Mouse (Mus musculus) gastrocnemius, postnatal 36 days (tissue): Measurements from ENCODE around the gene Des. TPM values are rescaled to one million over a fixed set of nuclear protein-coding genes. Genes with fewer than 3 reads are reported as not detected.

Source experiments
- DNase-seq, 2 experiments: peaks; one replicate each; pipeline ENCODE4 v3.0.0; 2022
- intact Hi-C: fragments of 180-260 bp; cut with DNase I; formaldehyde crosslinking; loops from one replicate; pipeline ENCODE4 v1.15.1; 2025
- total RNA-seq, 2 experiments: library from RNA; stranded (reverse); gene quantifications; 2 replicates each; pipeline ENCODE4 v1.2.3; 2021

The Des gene
- total RNA-seq, 2 experiments from 2014 or later, result 1,843 to 1,948 TPM

GRCm38 (mm10) chr1:75344291-75345035, 15.7 kb upstream of the Des start:
- intact Hi-C loops, result loop anchor here (1.0 kb wide), 1 partner anchor 16 kb away; the partner anchor contains the start of gene Des
- peak; percentile 60 to 66 for DNase-seq

- DNase-seq, result peak in 1 of 2 experiments; percentile 55
- intact Hi-C loops, result no loop called here
These were observed 14.8 kb upstream of the Des start for GRCm38 (mm10) chr1:75345036-75345935.

GRCm38 (mm10) chr1:75347279-75347678, 12.8 kb upstream of the Des start:
- DNase-seq, result no peak

DNA sequence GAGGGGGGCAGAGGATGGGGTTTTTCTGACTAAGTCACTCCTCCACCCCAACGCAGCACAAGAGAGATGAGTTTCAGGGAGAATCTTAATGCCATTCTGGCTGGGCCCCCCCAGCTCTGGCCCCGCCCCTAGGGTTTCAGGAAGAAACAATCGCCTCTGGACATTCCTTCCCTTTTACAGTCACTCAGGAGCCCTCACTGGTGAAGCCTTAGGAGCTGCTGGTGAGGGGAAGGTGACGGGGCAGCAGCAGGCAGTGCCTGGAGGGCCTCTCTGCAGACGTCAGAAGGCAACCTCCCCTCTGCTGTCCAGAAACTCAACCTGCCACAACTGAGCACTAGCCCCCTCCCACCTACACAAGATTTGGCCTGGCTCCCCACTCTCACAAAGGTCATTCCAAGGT, 10.9 kb upstream of the Des start:
- intact Hi-C loops, result no loop called here
- DNase-seq, result no peak

More at GRCm38 (mm10) chr1:75347279-75347678, 12.8 kb upstream of the Des start:
- intact Hi-C loops, result no loop called here

GRCm38 (mm10) chr1:75357261-75357660, 2.9 kb upstream of the Des start:
- DNase-seq, result peak in 1 of 2 experiments; percentile 49
- intact Hi-C loops, result no loop called here

DNA sequence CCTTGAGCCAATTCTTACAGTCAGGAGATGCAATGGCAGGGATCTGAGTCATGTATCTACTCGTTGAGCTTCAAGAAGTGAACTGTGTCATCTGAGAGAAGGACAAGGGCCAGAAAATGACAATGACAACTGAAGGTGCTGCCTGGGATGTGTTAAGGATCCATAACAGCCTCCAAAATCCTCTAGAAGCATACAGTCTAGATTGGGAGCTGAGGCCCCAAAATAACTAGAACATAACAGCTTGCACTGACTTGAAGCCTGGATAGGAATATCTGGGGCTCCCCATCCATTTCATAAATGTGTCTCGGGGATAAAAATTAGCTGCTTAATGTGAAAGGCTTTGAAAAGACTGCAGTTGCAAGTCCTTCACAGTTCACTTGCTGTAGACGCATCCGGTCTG, 2.1 kb upstream of the Des start:
- DNase-seq, result no peak
- intact Hi-C loops, result no loop called here

- DNase-seq, result peak in 1 of 2 experiments; percentile 21
These were observed 783 bp upstream of the Des start for GRCm38 (mm10) chr1:75359346-75359745.

DNA sequence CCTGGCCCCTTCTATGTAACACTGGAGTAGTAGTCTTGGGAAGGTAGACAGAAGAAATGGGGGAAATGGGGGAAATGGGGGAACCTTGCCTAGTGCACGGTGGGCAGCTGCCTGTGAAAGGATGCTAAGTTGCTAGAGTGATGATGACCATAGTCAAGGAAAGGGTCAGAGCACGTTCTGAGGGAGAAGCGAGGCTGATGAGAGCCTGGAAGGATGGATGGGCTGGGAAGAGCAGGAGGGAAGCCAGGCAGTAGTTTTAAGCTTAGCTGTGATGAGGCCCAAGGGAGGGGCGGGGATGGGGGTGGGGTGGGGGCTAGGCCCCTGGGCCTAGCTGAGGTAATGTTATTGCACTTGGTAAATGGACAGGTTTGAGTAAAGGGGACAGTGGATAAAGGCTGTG, 994 bp downstream of the Des start:
- intact Hi-C loops, result no loop called here
- DNase-seq, result no peak

More at GRCm38 (mm10) chr1:75359346-75359745, 783 bp upstream of the Des start:
- intact Hi-C loops, result no loop called here

GRCm38 (mm10) chr1:75361750-75362149, 1.6 kb downstream of the Des start:
- DNase-seq, result no peak
- intact Hi-C loops, result no loop called here

DNA sequence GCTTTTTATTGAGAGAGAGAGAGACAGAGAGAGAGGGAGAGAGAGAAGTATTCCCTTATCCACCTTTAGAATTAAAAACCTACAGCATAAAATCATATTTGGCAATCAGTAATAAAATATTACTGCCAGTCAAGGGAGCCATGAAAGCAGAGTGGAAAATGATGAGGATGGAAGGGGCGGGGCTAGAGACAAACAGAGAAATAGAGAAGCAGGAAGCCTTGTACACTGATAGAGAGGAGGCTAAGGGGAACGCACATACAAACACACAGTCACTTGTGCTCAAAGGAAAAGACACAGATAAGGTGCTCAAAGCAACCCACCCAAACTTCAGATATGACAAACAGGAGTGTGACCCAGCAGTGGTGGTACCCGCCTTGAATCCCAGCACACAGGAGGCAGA, 3.7 kb downstream of the Des start:
- intact Hi-C loops, result no loop called here
- DNase-seq, result no peak

DNA sequence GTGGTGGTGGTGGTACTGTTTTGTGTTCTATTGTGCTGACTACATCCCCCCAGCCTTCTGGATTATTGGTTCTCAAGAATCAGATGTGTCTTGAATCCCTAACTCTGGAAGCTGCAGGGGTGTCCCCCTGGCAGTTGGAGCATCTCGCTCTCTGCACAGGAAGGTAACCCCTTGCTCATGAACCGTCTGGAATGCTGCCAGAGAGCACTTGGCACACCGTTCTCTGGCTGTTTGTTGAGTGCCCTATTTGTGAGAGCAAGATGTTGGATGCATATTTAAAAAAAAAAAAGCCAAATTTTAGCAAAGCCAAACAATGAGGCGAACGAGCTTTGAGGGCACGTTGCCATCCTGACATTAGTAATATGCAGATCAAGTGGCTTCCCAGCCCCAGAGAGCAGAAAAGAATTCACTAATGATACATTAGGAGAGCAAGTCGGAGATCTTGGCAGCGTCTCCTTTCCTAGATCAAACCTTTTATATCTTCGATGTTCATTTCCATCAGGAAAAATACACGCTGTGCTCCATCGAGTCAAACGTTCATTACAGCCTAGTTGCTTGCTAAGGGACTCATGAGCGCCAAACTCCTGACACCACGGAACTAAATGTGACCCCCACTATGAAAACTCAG, 5.5 kb downstream of the Des start:
- intact Hi-C loops, result loop anchor here (2.0 kb wide), 1 partner anchor 63 kb away; no protein-coding TSS in a partner anchor

DNA sequence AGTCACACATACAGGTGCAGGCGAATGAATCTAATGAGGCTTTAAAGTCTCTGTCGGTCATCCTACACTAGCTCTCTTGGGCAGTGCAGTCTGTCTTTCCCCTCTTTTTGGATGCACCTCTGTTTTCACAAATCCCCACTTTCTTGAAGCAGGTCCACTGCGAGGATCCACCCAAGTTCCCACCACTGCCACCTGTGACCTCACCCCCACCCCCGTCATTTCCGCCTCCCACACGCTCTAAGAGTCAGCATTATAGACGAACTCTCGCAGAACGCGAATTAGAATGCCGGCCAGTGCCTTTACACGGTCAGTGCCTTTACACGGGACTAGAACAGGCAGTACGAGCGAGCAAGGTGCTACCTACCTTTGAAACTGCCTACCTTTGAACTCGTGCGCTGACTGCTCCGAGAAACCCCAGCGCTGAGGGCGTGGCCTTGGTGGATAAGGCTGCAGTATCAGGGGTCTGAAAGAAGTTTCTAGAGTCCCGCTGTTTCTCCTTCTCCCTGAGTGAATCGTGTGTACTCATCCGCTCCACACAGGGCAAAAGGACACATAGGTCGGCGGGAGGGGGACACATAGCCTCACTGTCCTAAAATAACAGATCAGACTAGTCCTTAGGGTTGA, 9.3 kb downstream of the Des start:
- intact Hi-C loops, result no loop called here
- no peak for DNase-seq

More for the DNA sequence above, 5.5 kb downstream of the Des start:
- no peak for DNase-seq

GRCm38 (mm10) chr1:75369984-75370660, 10.0 kb downstream of the Des start:
- intact Hi-C loops, result loop anchor here (5.0 kb wide), 1 partner anchor 37 kb away; no protein-coding TSS in a partner anchor
- peak in 1 of 2 experiments; percentile 76 for DNase-seq

GRCm38 (mm10) chr1:75371317-75372095, 11.4 kb downstream of the Des start:
- DNase-seq, result peak; percentile 80 to 81
- intact Hi-C loops, result loop anchor here (5.0 kb wide), 1 partner anchor 36 kb away; no protein-coding TSS in a partner anchor

DNA sequence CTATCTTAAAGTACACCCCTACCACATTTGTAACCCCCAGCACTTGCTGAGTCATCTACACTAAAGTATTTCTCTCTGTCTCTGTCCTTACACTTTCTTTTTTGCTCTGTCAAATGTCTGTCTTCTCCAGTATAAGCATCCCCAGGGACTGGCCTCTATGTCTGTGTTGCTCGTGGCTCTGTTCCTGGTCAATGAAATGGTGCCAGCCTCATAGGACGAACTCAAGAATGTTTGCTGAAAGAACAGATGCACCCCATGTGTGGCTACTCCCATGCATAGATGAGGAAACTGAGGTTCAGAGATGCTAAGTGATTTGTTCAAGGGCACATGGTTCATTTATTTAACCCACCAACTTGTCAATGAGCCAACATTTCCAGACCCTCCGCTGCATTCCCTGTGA, 12.3 kb downstream of the Des start:
- no peak for DNase-seq
- intact Hi-C loops, result loop anchor here (5.0 kb wide), 1 partner anchor 35 kb away; no protein-coding TSS in a partner anchor

- intact Hi-C loops, result loop anchor here (5.0 kb wide), 1 partner anchor 34 kb away; no protein-coding TSS in a partner anchor
- DNase-seq, result no peak
These were observed 13.1 kb downstream of the Des start for GRCm38 (mm10) chr1:75373276-75373675.

GRCm38 (mm10) chr1:75374950-75375936, 15.1 kb downstream of the Des start, which contains the start of gene Speg:
Gene Speg (plus strand): TSS chr1:75375297.
- DNase-seq, result peak; percentile 60 to 68
- intact Hi-C loops, result loop anchor here (2.0 to 5.0 kb wide), 2 partner anchors 20 to 32 kb away; no protein-coding TSS in a partner anchor
